Mouse (Mus musculus) liver, embryonic 14.5 days (tissue): ENCODE measurements around the gene Nthl1.

ENCODE experiments used
- CTCF ChIP-seq: IDR thresholded peaks from 2 replicates; pipeline ENCODE4 v1.5.1; 2016; ENCODE audit warnings: antibody characterized with exemption, low read depth, control low read depth
- EP300 ChIP-seq: IDR thresholded peaks from 2 replicates; pipeline ENCODE4 v1.6.1; 2016; ENCODE audit warnings: antibody characterized with exemption, low read depth

DNA sequence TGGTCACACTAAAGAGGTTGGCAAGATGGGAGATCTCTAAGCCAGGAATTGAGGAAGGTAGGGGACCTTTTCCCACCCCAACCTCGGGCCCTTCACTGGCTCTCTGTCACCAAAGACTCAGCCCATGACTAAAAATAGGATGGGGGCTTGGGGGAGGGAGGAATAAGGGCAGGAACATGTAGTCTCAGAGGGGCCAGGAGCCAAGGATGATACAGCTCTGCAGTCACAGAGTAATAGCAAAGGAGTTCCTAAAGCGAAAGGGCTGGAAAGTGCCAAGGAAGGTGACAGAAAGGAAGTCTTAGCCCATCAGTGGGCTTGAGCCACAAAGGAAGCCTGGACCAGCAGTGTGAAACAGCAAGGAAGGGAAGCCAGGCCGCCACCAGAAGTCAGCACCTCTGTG lies 19.4 kb downstream of the Nthl1 start:
- no peak for TF ChIP-seq CTCF
- TF ChIP-seq EP300: no peak
